Mouse (Mus musculus): ENCODE measurements at regions not wholly inside any gene's neighbourhood (a gene's known extent, or its start where the extent isn't known, plus 50 kb on each side); places are given as distances from the start of the nearest gene placed in this dataset.

- TF ChIP-seq CHD2 (IDR thresholded peaks at IDR 0.05; ENCODE audit: low read length), result peak; percentile 55
- TF ChIP-seq MAFK (IDR thresholded peaks at IDR 0.05; ENCODE audit: borderline replicate concordance, low read depth, low read length), result peak; percentile 88; the same call in 1 of the 2 replicates
- TF ChIP-seq TBP (IDR thresholded peaks at IDR 0.05; ENCODE audit: low read depth, low read length), result peak; percentile 50; the same call in 1 of the 2 replicates
- no peak for TF ChIP-seq KAT2A (conservative IDR thresholded peaks at IDR 0.05; ENCODE audit: low read depth, low read length)
- TF ChIP-seq MAZ (IDR thresholded peaks at IDR 0.05; ENCODE audit: low read depth, low read length), result peak; percentile 91
- peak; percentile 81 for TF ChIP-seq ELF1 (IDR thresholded peaks at IDR 0.05; ENCODE audit: low read depth, low read length)
- TF ChIP-seq CHD1 (IDR thresholded peaks at IDR 0.05; ENCODE audit: low read depth, low read length), result no peak
- peak; percentile 74; the same call in 1 of the 2 replicates for TF ChIP-seq MYC (IDR thresholded peaks at IDR 0.05; ENCODE audit: low read depth, low read length)
- TF ChIP-seq SIN3A (IDR thresholded peaks at IDR 0.05; ENCODE audit: low read length), result peak; percentile 97
- no peak; the same call in 1 of the 2 replicates for TF ChIP-seq ZKSCAN1 (IDR thresholded peaks at IDR 0.05; ENCODE audit: low read depth, low read length)
- no peak for TF ChIP-seq E2F4 (IDR thresholded peaks at IDR 0.05; ENCODE audit: borderline replicate concordance, low read depth, low read length)
These were observed 177.5 kb upstream of the Elac2 start (continued) for GRCm38 (mm10) chr11:64801351-64801750.

- Histone ChIP-seq H3K27ac (ENCODE audit: control insufficient read depth, low read depth, low read length) (no peak overlapping the region), H3K9ac (ENCODE audit: control insufficient read depth, low read depth, low read length, poor library complexity, severe bottlenecking) (no peak overlapping the region), H3K4me1 (ENCODE audit: control insufficient read depth in 1 of 2, insufficient read depth in 2 of 2, low read length in 2 of 2) (peaks cover 15 to 16% of the 10 kb centered on the region in 2 experiments), H3K27me3 (ENCODE audit: control insufficient read depth in 1 of 2, insufficient read depth in 2 of 2, low read length in 2 of 2) (no peaks in the 10 kb centered on the region), H3K9me3 (replicated peaks; ENCODE audit: insufficient read depth, low read length) (no peaks in the 10 kb centered on the region), H3K4me3 (ENCODE audit: control insufficient read depth in 1 of 2, insufficient read depth in 1 of 2, low read depth in 2 of 2, low read length in 2 of 2) (no peak overlapping the region), H3K79me2 (ENCODE audit: control insufficient read depth, insufficient read depth, low read length, poor library complexity) (no peaks in the 10 kb centered on the region), H3K36me3 (ENCODE audit: control insufficient read depth in 1 of 2, insufficient read depth in 2 of 2, low read length in 2 of 2) (peaks cover 0 to 15% of the 10 kb centered on the region in 2 experiments; a peak in 2 of 4 replicates)
- TF ChIP-seq ETS1 (IDR thresholded peaks at IDR 0.05; ENCODE audit: low read depth, low read length) (no peak), MXI1 (IDR thresholded peaks at IDR 0.05; ENCODE audit: low read depth, low read length) (no peak)
- no peak for DNase-seq (ENCODE audit: low read depth, low spot score)
These were observed 173.3 kb upstream of the Elac2 start for GRCm38 (mm10) chr11:64805567-64805966.

- no peak overlapping the region for H3K27ac ChIP-seq (ENCODE audit: control insufficient read depth, low read depth, low read length)
- H3K9me3 ChIP-seq (replicated peaks; ENCODE audit: insufficient read depth, low read length), result no peaks in the 10 kb centered on the region
- no peak overlapping the region for H3K9ac ChIP-seq (ENCODE audit: control insufficient read depth, low read depth, low read length, poor library complexity, severe bottlenecking)
- H3K79me2 ChIP-seq (ENCODE audit: control insufficient read depth, insufficient read depth, low read length, poor library complexity), result no peaks in the 10 kb centered on the region
- no peak overlapping the region for H3K4me3 ChIP-seq (ENCODE audit: control insufficient read depth in 1 of 2, insufficient read depth in 1 of 2, low read depth in 2 of 2, low read length in 2 of 2)
- TF ChIP-seq TAL1 (IDR thresholded peaks at IDR 0.05; ENCODE audit: low read length) (no peak), MXI1 (IDR thresholded peaks at IDR 0.05; ENCODE audit: low read depth, low read length) (no peak), TBP (IDR thresholded peaks at IDR 0.05; ENCODE audit: low read depth, low read length) (no peak), POLR2AphosphoS5 (IDR thresholded peaks at IDR 0.05; ENCODE audit: borderline replicate concordance, low read depth, low read length) (no peak), ELF1 (IDR thresholded peaks at IDR 0.05; ENCODE audit: low read depth, low read length) (no peak), ZC3H11A (IDR thresholded peaks at IDR 0.05; ENCODE audit: low read depth, low read length) (no peak), E2F4 (IDR thresholded peaks at IDR 0.05; ENCODE audit: borderline replicate concordance, low read depth, low read length) (no peak), ZMIZ1 (IDR thresholded peaks at IDR 0.05; ENCODE audit: low read depth, low read length) (no peak), RAD21 (IDR thresholded peaks at IDR 0.05; ENCODE audit: low read depth, low read length) (no peak), GATA1 (IDR thresholded peaks at IDR 0.05; ENCODE audit: low read depth, low read length) (no peak), ETS1 (IDR thresholded peaks at IDR 0.05; ENCODE audit: low read depth, low read length) (no peak), MAX (IDR thresholded peaks at IDR 0.05; ENCODE audit: low read length) (no peak), CHD1 (IDR thresholded peaks at IDR 0.05; ENCODE audit: low read depth, low read length) (no peak), SIN3A (IDR thresholded peaks at IDR 0.05; ENCODE audit: low read length) (no peak)
- H3K4me1 ChIP-seq (ENCODE audit: control insufficient read depth in 1 of 2, insufficient read depth in 2 of 2, low read length in 2 of 2), result no peaks in the 10 kb centered on the region
- no peak for DNase-seq (ENCODE audit: low read depth, low spot score)
- no peaks in the 10 kb centered on the region for H3K27me3 ChIP-seq (ENCODE audit: control insufficient read depth in 1 of 2, insufficient read depth in 2 of 2, low read length in 2 of 2)
- H3K36me3 ChIP-seq (ENCODE audit: control insufficient read depth in 1 of 2, insufficient read depth in 2 of 2, low read length in 2 of 2), result no peaks in the 10 kb centered on the region
These were observed 166.4 kb upstream of the Elac2 start for GRCm38 (mm10) chr11:64812408-64812807.

Data from MEL (cell line).